Mouse (Mus musculus): ENCODE data around the gene Capn10.

The Capn10 gene

DNA sequence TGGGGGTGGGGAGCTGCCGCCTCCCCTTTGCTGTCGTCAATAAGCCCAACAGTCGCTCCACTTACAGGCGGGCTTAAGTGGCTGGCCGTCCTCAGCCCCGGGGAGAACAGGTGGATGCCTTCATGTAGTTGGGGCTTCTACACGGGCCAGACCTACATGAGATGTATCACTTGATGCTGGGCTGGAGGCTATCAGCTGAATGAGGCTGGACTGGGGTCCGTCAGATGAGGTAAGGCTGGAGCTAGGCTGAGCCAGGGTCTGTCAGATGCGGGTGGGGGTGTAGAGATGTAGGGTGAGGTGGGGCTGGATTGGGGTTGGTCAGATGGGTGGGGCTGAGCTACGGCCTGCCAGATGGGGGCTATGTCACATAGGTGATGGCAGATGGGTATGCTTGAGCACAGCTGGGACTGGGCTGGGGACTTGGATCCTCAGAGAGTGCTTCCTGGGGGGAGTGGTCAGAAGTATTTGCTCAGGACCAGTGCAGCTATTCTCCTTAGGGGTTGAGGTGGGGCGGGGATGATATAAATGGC is 45.0 kb downstream of the Capn10 start:
- no peak for DNase-seq

DNA sequence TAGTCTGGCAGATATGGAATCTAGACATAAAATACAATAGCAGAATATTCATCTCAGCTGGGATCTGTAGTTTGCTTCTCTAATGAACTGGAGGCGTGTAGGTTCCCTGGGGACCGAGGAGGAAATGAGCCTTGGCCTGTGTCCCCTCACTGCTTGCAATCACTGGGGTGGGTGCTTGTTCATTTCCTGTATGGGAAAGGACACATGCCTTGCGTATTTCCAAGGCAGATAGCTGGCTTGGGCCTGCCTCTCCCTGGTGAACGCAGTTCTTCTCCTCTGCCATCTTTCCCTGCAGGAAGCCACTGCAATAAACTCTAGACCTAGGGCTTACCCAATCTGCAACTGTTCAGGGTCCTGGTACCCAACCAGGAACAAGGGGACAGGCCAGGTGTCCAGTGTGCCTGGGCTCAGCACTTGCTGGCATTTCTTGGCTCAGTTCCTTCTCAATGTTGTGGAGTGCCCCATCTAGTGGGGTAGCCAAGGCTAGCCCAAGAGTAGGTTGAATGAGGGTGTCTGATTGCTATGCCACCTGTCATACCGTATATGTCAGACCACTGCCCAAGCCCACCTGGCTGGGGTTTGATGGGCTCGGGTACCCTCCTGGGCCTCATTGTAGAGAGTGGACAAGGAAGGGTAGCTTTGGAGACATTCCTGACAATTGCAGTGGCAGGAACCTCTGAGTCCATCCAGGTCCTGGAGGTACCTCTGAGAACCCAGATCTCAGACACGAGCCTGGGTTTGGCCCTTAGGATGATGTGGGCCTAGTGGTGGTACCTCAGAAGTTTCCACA is 47.1 kb downstream of the Capn10 start:
- no peak for DNase-seq

DNA sequence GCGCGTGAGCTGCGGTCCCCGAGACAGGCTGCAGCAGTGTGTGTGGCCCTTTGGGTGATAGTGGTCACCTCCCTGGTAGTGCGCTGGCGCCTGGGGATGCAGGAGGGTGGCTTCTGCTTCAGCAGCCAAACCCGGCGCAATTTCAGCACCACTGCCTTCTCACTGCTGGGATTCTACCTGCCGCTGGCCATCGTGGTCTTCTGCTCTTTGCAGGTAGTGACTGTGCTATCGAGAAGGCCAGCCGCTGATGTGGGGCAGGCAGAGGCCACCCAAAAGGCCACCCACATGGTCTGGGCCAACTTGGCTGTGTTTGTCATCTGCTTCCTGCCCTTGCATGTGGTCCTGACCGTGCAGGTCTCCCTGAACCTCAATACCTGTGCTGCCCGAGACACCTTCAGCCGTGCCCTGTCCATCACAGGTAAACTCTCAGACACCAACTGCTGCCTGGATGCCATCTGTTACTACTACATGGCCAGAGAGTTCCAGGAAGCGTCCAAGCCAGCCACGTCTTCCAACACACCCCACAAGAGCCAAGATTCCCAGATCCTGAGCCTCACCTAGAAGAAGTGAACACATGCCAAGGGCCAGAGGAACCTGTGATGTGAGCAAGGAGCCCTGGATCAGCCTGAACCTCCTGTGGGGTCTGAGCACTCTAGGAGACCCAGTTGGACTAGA is 48.9 kb downstream of the Capn10 start:
- no peak for DNase-seq

DNA sequence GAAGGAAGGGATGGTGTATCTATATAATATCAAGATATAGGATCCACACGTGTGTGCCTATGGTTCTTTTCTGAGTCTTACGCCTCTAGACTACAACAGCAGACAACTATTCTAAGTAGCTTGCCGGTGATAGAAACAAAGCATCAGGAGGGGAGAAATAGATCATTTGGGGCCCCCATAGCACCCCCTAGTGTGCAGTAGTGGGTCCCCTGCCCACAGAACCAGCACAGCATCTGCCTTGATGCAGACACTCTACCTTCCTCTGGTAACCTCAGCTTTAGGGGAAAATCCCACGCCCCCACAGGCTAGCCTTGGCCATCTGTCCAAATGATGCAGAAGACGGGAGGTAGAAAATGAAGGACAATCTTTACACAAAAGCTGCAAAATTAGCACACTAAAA is 50.8 kb downstream of the Capn10 start:
- no peak for DNase-seq

DNA sequence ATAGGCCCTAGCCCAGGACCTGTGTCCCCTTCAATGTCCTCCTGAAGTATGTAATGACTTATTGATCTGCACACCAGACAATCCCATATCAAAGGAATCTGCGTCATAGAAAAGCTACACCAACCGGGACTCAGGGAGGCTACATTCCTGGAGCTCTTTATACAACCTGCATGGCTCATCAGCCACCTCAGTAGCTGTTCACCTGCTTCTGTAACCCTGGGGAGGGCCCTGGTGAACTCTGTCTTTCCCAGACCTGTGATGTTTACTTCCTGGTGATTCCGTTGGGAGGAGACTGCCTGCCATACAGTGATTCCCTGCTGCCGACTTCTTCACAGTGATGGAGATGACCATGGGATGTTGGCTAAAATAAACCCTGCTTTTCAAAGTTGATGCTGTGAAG is 54.7 kb downstream of the Capn10 start:
- no peak for DNase-seq

DNA sequence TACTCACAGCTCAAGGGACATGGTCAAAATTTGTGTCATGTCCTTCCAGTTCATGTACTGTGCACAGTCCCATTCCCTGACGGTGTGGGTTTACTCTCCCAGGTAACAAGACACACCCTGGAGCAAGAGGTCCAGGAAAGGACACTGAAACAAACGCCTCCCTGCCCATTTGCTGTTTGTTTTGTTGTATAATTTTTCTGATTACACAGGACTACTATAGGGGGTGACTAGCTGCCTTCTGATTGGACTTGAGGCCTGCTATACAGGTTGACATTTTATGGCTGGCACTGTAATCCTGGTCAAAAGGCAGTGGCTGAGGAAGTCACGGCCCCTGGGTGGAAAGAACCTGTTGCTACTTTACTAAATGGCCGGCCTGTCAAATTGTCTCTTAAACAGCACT is 55.7 kb downstream of the Capn10 start:
- DNase-seq, result no peak

GRCm38 (mm10) chr1:92992214-92992855 is 58.2 kb downstream of the Capn10 start:
- no peak for DNase-seq

DNA sequence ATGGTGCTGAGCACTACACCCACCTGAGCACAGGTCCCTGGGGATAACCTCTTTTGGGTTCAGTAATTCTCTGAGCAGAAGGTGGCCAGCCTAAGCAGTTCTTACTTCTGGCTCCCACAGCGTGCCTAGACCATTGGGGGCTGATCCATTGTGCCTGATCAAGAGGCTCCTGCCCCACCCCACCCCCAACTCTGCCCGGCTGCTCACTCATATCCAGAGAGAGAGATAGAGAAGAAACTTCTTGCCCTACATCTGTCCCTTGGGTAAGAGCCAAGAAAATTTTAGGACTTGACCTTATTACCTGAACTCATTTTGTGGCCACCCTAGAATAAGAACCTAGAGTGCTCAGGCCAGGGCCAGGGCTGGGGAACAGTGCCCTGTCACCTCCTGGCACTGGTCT is 58.7 kb downstream of the Capn10 start:
- DNase-seq, result no peak
